Mouse (Mus musculus) inflammation-experienced regulatory T-cells, adult 6 months (primary cell): ENCODE measurements around the gene Stk4. TPM values are rescaled to one million over a fixed set of nuclear protein-coding genes. Genes with fewer than 3 reads are reported as not detected.
"Not testable (repeated sequence)": the region's sequence is repeated elsewhere in the genome, so short reads cannot be mapped to it uniquely, and the experiment has no call there.

Experiments
- ATAC-seq: one replicate; pipeline ENCODE4 v1.8.0; 2017
- polyA plus RNA-seq, 3 experiments: library from polyadenylated mRNA; unstranded; fragments of 100-300 nt; shearing (Covaris generic); gene quantifications; one replicate each; pipeline ENCODE4 v1.2.1; 2017

Gene Stk4
- 100 to 1,000 TPM; 167 to 200 (median 173) TPM for polyA plus RNA-seq

DNA sequence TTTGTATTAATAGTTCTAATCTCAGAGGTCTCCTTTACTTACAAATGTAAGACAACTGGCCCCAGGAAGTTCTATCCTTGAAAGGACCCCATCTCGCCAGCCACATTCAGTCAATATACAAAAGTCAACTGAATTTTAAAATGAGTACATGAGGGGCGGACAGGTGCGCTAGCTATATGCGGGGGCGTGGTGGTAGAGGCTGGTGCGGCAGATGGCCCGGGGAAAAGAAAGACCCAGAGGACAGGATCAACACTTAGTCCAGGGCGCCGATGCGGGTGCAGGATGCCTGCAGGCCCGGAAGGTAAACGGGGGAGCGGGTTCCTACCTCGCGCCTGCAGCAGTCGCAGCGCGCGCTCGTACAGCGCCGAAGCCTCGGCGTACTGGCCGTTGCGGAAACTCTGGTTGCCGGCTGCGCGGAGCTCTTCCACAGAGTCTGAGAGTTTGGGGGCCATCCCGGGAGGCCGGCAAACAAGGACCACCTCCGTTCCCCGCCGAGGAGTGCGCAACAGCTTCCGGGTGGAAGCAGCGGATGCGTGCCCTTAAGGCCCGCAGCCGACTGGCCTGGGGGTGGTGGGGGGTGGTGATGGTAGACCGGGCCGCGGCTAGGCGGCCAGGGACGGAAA, at the start of gene Stk4:
Gene Stk4 (plus strand): TSS at position 181 of the 623 bp plus-strand sequence.
- ATAC-seq = peak; percentile 12

DNA sequence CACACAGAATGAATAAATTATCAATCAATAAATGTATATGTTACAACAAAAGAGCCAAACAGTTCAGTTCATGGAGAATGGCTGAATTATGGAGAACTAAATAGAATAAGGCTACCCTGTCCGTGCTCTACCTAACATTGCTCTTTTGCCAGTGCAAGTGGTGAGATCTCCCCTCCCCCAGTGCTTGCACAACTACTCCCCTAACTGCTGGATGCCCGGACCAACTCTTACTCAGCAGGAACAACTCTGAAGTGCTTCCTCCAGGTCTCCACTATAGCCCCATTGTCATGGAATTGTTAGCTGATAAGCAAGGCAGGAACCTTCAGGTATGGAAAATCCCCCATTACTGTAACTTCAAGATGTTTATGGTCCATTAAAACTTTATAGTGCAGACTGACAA, 48.0 kb upstream of the Stk4 start:
- ATAC-seq = no peak

DNA sequence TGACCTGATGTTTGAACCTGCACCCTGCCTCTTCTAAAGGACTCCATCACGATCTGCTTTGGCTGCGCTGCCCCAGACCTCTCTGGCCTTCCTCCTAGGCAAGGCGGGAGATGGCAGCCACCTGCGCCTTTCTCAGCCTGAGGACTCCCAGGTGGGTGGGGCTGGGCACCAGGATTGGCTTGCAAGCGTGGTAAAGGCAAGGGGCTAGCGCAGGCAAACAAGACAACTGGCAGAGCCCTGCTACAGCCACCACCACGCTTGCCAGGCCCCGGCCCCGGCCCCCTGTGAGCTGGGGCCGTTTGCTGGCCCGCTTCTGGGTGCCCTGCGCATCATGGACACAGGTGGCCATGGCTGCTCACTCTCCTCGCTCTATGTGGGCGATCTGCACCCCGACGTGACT, 45.0 kb upstream of the Stk4 start, which contains the start of gene Pabpc1l:
Gene Pabpc1l (plus strand): TSS at position 301 of the 400 bp plus-strand sequence.
- ATAC-seq = no peak

DNA sequence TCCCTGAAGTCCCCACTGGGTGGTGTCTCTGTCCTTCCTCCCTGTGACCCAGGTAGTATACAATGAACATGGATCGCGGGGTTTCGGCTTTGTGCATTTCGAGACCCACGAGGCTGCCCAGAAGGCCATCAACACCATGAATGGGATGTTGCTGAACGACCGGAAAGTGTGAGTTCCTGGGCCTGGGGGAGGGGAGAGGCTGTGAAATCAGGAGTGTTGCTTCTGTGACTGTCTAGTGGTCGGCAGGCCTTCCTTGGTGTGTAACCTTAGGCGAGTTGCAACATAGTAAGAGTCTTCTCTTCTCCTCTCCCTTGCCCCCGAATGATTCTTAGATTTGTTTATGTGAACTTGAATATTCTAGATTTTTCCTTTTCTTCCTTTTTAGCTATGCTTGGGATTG, 39.0 kb upstream of the Stk4 start:
- ATAC-seq = no peak

DNA sequence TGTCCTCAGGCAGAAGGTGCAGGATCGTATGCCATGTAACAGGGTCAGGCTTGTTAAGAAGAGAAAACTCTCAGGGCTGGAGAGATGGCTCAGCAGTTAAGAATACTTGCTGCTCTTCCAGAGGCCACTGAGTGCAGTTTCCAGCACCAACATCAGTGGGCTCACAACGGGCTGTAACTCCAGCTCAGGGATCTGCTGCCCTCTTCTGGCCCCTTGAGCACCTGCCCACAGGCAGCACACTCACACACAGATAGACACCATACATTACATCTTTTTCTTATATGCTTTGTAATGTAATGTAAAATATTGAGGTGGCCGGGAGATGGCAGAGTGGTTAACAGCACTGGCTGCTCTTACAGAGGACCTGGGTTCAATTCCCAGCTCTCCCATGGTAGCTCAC, 37.1 kb upstream of the Stk4 start:
- ATAC-seq = no peak

DNA sequence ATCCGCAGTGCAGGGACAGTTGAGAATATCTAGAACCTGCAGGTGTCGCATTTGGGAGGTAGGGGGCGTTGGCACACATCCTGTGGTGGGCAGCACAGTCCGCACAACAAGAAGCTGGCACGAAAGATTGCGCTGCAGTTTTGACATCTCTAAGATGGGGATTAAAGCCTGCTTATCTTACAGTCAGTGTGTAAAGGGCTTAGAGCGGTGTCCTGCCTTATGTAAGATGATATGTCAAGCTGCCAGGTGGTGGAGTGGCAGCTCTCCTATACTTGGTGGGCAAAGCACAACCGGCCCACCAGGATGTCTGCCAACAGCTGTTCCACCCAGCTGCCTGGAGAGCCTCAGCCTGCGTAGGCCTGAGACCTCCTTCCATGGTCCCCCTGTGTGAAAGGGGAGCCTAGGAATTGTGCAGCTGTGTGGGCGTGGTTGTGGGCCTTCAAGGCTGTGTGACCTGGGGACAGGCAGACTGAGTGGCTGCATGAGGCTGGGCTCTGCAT, 33.6 kb upstream of the Stk4 start:
- ATAC-seq = no peak

DNA sequence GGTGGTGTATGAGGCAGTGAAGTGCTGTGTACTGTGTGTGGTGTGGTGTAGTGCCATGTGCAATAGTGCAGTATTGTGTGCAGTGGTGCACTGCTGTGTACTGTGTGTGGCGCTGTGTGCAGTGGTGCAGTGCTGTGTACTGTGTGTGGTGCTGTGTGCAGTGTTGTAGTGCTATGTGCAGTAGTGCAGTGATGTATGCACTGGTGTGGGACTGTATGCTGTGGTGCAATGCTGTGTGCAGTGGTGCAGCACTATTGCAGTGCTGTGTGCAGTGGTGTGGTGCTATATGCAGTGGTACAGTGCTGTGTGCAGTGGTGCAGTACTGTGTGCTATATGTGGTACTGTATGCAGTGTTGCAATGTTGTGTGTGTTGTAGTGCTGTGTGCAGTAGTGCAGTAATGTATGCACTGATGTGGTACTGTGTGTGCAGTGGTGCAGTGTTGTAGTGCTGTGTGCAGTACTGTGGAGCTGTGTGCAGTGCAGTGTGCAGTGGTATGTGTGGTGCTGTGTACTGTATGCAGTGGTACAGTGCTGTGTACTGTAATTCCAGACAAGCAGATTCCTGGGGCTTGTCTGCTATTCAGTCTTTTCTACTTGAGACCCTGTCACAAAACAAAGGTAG, 31.6 kb upstream of the Stk4 start:
- no peak for ATAC-seq

DNA sequence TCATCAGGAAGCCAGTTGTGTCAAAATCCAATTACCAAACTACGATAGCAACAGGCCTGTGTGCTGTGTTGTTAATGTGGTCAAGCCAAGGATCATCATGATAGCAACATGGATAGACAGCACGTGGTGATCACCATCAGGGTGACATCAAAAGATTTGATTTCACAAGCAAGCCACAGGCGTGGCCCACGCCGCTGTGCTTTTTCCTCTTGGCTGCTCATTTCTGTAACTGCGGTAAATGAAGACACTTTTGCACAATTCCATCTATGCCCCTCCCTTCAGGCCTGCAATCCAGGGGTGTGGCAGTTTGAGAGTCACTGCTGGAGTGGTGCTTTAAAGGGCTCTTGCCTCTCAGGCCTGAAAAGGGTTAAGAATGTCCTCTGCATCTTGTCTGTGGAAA, 29.2 kb upstream of the Stk4 start:
- ATAC-seq = no peak

DNA sequence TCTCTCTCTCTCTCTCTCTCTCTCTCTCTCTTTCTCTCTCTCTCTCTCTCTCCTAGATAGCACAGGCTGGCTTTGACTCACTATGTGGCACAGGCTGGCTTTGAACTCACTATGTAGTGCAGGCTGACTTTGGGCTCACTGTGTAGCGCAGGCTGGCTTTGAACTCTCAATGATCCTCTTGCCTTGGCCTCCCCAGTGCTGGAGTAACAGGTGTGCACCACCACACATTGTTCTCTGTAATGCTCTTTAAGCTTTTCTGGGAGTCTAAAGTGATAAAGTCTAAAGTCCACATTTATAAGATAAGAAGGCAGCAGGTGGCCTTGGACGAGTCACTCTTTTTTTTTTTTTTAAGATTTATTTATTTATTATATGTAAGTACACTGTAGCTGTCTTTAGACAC, 28.6 kb upstream of the Stk4 start:
- ATAC-seq = no peak

DNA sequence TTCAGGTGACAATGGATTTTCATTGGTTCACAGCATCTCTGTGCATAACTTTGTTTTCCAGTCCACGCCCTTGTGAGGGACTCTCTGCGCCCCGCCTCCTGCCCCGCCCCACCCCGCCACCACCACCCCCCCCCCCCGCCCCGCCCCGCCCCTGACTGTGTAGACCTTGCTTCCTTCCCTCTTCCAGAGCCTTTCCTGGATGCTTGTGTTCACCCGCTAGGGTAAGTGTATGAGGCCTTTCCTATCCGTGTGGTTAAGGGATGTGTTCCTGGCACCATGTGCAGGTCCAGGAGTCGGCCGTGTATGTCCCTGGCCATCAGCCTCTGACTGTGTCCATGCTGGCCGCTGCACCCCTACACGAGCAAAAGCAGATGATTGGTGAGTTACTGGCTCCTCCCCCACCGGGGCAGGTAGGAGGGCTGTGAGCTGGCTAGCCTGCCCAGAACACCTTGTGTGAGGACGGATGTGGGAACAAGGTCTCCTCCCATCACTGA, 22.9 kb upstream of the Stk4 start:
- ATAC-seq = peak; percentile 83

DNA sequence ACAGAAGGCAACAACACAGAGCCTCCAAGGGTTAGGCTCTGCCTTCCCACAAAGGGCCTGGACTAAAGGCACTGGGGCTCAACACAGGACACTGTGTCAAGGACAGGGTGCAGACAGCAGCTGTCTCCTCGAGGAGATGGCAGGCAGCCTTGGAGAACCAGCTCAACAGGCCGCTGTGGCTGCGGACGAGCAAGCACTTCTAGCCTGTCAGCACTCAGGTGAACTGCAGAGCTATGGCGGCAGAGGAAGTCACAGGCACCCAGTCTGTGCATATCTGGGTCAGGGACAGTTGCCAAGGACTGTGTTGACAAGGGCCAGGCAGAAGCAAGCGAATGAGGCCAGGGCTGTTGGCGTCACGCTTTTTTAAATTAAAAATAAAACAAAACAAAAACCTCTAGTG, 16.4 kb upstream of the Stk4 start:
- no peak for ATAC-seq

DNA sequence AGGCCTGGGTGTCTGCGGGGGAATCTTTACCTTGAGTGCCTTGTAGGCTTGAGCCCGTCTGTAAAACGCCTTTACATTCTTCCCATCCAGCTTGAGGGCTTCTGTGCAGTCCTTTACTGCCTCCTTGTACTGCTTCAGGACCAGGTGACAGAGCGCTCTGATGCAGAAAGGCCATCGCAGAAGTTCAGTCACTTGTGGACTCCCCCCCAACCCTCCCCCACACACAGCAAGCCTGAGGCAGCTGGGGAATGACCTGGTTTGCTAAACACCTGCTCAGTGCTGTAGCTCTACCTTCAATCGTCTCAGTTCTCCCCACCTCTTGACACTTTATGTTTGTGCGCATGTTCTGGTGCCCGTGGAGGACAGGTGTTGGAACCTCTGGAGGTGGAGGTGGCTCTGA, 15.5 kb upstream of the Stk4 start:
- no peak for ATAC-seq

DNA sequence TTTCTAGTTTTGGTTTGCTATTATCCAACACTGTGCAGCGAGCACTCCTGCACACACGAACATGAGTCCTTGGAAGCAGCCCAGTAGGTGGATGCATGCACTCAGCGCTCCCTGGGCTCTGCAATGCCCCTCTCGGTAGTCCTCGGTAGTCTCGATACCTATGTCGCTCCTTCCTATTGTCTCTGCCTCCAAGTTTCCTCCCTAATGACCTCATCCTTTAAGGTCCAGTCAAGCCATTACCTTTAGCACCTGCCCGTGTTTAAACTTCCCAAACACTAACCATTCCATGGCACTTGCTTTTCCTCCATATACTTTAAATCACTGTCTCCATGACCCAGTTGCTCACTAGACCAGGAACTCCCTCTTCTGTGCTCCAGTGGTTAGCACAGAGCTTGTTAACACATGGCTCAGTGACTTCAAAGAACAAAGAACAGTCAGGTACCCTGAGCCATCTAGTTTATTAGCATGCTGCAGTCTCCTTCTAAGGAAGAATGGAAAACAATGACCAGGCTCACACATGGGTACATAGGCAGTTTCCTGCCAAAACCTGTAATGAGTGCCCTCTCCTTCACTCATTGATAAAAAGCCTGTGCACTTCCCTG, 10.4 kb upstream of the Stk4 start:
- no peak for ATAC-seq

DNA sequence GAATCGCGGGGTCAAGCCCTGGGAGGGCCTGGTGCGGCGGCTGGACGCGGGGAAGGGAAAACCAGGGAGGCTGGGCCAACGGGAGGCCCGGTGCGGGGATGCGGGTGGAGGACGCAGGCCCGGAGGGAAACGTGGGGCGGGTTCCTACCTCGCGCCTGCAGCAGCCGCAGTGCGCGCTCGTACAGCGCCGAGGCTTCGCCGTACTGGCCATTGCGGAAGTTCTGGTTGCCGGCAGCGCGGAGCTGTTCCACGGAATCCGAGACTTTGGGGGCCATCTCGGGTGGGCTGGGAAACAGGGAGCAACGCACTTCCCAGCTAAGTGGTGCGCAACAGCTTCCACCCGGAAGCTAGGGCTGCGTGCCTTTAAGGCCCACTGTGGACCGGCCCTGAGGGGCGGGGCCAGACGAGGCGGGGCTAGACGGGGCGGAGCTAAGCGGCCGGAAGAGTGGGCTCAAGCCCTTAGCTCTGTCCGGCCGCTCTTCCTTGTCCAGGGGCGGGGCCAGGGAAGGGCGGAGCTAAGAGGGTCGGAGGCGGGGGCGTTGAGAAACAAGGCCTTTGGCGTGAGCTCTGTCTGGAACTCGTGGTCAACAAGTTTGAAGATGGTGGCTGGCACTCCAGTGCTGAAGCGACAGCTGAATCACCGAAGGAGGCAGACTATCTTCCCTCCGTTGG, 779 bp downstream of the Stk4 start, which contains the start of gene Tomm34:
Gene Tomm34 (minus strand): TSS at position 405 of the 672 bp plus-strand sequence.
- peak; percentile 44 for ATAC-seq

DNA sequence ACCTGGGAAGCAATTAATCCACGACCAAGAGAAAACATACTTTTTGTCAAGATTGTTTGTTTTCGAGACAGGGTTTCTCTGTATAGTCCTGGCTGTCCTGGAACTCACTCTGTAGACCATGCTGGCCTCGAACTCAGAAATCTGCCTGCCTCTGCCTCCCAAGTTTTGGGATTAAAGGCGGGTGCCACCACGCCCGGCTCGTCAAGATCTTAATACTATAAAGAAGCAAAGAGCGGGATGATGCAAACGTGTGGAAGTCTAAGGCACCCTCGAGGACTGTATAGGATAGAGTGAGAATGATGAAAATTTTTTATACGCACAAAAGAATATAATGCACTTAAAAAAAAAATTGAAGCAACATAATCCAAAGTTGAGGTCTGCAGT, 1.3 kb downstream of the Stk4 start:
- not testable (repeated sequence) for ATAC-seq

DNA sequence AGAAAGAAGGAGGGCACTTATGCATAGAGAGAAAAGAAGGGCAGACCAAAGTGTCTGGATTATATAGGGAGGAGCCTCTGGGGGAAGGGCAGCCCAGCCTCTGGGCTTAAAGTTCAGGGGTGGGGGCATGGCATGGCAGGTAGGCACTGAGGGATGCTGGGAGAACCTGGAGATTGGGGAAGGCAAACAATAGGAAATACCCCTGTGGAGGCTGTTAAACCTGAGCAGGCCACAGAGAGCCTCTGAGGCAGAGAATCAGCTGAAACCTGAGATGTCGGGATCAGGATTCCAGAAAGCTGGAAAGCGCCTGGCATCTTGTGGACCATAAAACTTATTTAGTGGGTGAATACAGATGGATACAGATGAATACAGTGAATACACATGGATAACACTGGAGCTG, 2.0 kb downstream of the Stk4 start:
- ATAC-seq = no peak

DNA sequence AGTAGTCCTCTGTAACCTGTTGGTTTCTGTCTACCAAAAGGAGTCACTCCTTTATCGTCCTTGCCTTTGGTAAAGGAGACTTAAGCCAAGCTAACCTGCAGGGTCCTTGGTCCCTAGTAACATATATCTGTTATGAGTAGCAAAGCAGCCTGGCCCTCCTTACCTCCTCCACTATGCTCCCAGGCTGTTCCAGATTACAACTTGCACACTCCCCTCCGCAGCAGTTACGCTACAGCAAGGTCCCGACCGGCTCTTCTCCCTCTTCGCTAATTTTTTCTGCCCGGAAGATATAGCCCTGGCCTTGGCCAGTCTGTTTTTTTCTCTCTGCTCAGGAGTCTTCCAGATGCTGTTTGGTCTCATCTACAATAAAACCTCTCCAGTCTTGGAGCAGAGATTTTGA, 3.0 kb downstream of the Stk4 start:
- no peak for ATAC-seq

DNA sequence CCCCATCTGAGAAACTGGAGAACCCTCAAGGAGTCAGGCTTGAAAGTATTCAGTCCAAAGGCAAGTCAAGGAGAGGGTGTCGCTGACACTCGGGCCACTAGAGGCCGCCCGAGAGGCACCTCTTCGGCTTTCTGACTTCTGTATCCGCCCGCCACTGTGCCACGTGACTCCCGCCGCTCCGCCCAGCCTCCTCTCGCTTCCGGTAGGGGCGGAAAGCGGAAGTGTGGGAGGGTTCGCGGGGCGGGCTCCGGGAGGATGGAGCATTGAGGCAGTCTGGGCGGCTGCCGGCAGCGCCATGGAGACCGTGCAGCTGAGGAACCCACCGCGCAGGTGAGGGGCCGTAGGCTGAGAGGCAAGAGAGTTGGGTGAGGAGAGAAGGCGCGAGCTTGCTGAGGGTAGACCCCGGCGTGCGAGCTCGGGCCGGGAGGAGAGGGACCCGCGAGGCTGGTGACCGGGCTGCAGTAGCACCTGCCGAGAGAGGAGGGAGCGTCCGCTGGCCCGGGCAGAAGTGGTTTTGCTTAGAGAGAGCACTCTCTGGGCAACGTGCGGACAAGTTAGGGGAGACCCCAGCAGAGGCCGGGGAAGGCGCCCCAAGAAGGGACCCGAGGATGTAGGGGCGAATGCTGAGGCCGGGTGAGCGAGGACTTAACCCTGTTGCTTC, 3.9 kb downstream of the Stk4 start:
- peak; percentile 70 for ATAC-seq

DNA sequence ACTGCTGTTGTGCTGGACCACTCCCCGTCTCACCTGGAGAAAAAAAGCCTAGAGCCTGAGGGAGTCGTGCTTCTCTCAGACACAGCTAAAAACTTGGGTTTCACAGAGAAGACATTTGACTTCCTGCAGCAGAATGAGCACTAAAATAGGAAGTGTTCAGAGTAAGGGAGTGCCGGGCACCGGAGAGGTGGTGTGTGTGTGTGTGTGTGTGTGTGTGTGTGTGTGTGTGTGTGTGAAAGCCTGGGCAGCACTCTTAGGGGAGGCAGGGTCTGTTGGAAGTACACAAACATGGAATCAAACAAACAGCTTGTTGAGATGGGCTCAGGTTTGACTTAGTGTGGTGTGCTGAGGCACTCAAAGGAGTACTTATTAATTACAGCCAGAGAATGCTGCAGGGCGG, 5.0 kb downstream of the Stk4 start:
- ATAC-seq = peak; percentile 7

DNA sequence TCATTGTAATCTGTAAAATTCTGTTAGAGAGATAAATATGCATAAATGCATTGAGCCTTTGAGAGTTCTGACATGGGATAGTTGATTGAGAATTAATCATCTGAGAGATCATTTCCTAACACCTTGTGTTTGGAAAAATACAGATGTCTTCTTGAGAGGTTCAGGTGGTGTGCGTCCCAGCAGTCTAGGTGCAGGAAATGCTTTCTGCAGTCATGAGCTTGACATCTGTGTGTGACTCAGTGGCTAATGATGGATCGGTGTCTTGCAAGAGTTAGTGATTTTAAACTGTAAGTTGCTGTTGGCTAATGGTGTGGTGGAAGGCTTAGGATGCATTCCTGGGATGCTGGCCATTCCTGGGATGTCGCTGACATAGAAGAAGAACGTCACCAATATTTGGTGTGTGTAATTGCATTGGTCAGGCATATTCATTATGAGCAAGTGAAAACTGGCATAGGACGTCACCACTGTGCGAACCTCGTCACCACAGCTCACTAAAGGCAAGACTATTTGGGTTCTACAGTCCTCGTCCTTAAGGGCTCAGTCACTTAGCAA, 6.8 kb downstream of the Stk4 start:
- no peak for ATAC-seq

DNA sequence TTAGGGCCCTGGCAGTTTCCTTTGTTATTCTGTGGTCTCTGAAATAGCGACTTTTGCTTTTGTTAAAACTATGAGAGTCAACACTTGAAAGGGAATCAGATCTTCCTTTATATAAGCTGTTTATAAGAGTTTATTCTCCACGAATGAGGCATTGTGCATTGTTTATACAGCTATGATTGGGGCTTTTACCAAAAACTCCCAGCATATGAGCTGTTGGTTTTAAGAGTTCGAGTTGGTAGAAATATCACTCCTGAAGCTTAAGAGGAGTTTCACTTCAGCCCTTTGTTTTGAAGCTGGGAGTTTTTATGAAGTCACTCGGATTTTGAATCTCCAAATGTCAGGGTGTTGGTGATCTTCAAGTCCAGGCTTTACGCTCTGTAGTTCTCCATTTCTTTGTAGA, 7.8 kb downstream of the Stk4 start:
- ATAC-seq = no peak

DNA sequence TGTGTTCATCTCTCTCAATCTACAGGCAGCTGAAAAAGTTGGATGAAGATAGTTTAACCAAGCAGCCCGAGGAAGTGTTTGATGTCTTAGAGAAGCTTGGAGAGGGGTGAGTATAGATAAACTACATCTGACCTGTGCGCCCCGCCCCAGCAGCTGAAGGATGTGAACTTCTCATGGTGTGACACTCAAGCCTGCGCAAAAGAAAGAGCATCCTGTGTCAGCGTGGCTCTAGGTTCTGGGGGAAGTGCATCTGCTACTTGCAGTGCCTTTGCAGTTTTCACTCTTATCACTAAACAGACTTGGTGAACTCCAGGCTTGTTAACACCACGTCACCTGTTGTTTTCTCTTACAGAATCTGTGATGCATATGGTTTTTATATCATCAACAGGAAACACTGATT, 9.4 kb downstream of the Stk4 start:
- ATAC-seq = peak; percentile 70
